Mouse (Mus musculus): ENCODE data around the gene Apol9b. TPM values are rescaled to one million over a fixed set of nuclear protein-coding genes. Genes with fewer than 3 reads are reported as not detected.

Apol9b gene
- total RNA-seq, 2 experiments from 2014 or later = 0.41 TPM; not detected in 1

DNA sequence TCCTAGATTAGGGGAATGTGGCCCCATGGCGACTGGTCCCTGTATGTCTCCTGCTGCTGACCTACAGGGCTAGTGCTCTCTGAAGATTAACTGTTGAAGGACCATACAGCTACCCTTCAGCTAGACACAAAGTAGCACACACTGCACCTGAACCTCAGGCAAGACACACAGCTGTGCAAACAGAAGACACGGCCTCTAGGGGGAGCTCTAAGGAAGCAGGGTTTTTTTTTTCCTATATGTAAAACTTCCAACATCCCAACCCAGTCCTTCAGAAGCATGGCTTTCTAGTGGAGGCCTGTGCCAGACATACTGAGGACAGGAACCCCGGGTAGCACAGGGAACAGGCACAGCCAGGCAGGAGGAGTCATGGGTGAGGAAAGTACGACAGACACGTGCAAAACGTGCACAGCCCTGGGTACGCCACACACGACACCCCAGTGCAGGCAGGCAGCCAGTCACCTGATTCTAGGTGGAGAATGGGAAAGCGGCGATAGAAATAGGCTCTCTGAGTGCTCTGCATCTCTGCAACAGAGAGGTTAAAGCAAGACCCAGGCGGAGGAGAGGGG is 53.7 kb downstream of the Apol9b start:
- DNase-seq = peak; percentile 64

DNA sequence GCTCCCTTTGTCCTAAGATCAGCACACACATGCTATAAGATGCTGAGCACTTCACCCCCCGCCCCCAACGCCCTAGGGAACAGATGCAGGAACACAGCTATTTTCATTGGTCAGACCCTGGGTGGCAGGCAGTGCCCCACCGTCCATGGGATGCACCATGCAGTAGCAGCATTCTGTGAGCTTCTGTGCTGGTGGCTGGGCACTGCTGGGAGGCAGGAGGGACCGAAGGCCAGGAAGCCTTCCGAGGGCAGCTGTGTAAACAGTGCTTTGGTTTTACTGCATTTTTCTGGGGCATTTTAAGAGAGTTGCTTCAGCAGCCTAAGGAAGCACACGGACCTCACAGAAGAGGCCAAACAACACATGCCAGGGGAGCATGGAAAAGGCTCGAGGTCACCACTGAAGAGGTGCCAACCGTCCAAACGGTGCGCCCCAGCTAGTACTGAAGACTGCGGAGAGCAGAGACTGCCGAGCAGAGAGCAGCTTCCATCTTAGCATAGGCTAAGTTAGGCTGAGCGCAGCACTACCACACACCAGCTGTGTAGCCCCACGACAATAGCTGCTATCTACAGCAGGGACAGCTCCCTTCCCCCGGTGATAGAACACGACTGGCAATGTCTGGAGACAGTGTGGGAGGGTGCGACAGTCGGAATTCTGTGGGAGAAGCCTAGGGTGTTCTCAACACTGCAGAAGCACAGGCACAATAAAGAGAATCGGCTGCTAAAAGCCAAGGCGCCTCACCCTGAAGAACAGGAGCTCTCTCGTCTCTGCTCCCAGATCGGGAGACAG is 55.4 kb downstream of the Apol9b start:
- DNase-seq = no peak

DNA sequence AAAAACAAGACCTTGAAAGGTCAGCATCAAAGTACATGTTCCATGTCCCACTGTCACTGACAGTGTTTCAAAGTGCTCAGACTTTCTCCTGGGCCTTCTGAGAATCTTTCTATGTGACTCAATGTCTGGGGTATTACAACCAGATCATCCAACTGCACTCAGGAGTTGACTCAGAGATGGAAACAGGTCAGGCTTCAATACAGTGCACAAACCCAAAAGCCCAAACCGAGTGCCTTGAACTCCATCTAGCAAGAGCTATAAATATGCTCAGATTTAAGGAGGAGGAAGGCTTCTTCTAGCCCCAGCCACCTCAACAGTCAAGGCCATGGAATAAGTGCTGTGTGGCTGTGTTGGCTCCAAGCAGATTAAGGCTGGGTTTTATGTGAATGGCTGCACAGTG is 57.0 kb downstream of the Apol9b start:
- no peak for DNase-seq

Other genes with a start within 250 kb of the Apol9b start
- gene Apol11a, start 220.8 kb upstream of the Apol9b start, total RNA-seq (2021) = not detected
- gene Apol7c, start 195.7 kb upstream of the Apol9b start, total RNA-seq (2021) = not detected
- gene 1700025B11Rik, start 167.1 kb upstream of the Apol9b start, total RNA-seq (2021) = not detected
- gene Apol10b, start 132.9 kb upstream of the Apol9b start, total RNA-seq (2021) = not detected
- not detected for gene Gm36245, start 129.8 kb upstream of the Apol9b start, total RNA-seq (2021)
- gene Apol11b, start 85.8 kb upstream of the Apol9b start, total RNA-seq (2021) = under 1 TPM; 0.29 to 0.41 TPM
- gene Apol7e, start 30.2 kb upstream of the Apol9b start, total RNA-seq (2021) = under 1 TPM in 1 of 2 experiments, not detected in 1; 0.12 TPM
- gene Apol8, start 28.0 kb downstream of the Apol9b start, total RNA-seq (2021) = under 1 TPM; 0.17 to 0.38 TPM
- 100 to 1,000 TPM; 219 to 228 TPM for gene Myh9, start 113.1 kb downstream of the Apol9b start, total RNA-seq (2021)
- gene Txn2, start 200.0 kb downstream of the Apol9b start, total RNA-seq (2021) = 100 to 1,000 TPM; 192 to 198 TPM
- gene Foxred2, start 227.7 kb downstream of the Apol9b start, total RNA-seq (2021) = under 1 TPM; 0.18 to 0.29 TPM
- gene Eif3d, start 241.8 kb downstream of the Apol9b start, total RNA-seq (2021) = 100 to 1,000 TPM; 113 to 115 TPM